Mouse (Mus musculus): ENCODE results near the gene Hspa14. TPM values are rescaled to one million over a fixed set of nuclear protein-coding genes. Genes with fewer than 3 reads are reported as not detected.

The Hspa14 gene
- polyA plus RNA-seq, 1 experiment from 2014 or later = 92.3 TPM

Other genes starting within 250 kb of the Hspa14 start
- gene Nmt2, start 228.6 kb downstream of the Hspa14 start, polyA plus RNA-seq (2015; fragmentation: Nextera tagmentation; extraction: Ambion mirVana) = 19.7 and 21.2 TPM in 2 replicates
- gene Rpp38, start 180.2 kb downstream of the Hspa14 start, polyA plus RNA-seq (2015; fragmentation: Nextera tagmentation; extraction: Ambion mirVana) = 15.6 and 19.1 TPM in 2 replicates
- 0.68 and 1.2 TPM in 2 replicates for gene Acbd7, start 176.6 kb downstream of the Hspa14 start, polyA plus RNA-seq (2015; fragmentation: Nextera tagmentation; extraction: Ambion mirVana)
- gene Olah, start 115.6 kb downstream of the Hspa14 start, polyA plus RNA-seq (2015; fragmentation: Nextera tagmentation; extraction: Ambion mirVana) = not detected in 2 replicates
- gene Meig1, start 90.2 kb downstream of the Hspa14 start, polyA plus RNA-seq (2015; fragmentation: Nextera tagmentation; extraction: Ambion mirVana) = not detected in 2 replicates
- 5.4 and 5.6 TPM in 2 replicates for gene Dclre1c, start 88.7 kb downstream of the Hspa14 start, polyA plus RNA-seq (2015; fragmentation: Nextera tagmentation; extraction: Ambion mirVana)
- 8.8 and 9.3 TPM in 2 replicates for gene Suv39h2, start 37.8 kb downstream of the Hspa14 start, polyA plus RNA-seq (2015; fragmentation: Nextera tagmentation; extraction: Ambion mirVana)
- 1.8 and 2.1 TPM in 2 replicates for gene Gm45902, start within 50 bp of the Hspa14 start, polyA plus RNA-seq (2015; fragmentation: Nextera tagmentation; extraction: Ambion mirVana)
- 0.12 and 0.15 TPM in 2 replicates for gene Cdnf, start 216 bp upstream of the Hspa14 start, polyA plus RNA-seq (2015; fragmentation: Nextera tagmentation; extraction: Ambion mirVana)
- 13.4 and 21.0 TPM in 2 replicates for gene Fam107b, start 57.7 kb upstream of the Hspa14 start, polyA plus RNA-seq (2015; fragmentation: Nextera tagmentation; extraction: Ambion mirVana)